Mouse (Mus musculus): Measurements from ENCODE around the gene Morn1. TPM values are rescaled to one million over a fixed set of nuclear protein-coding genes. Genes with fewer than 3 reads are reported as not detected.

Morn1 gene
- 4.4 and 6.0 TPM in 2 replicates for polyA plus RNA-seq (2016; fragmentation: Nextera tagmentation; extraction: Ambion mirVana)

DNA sequence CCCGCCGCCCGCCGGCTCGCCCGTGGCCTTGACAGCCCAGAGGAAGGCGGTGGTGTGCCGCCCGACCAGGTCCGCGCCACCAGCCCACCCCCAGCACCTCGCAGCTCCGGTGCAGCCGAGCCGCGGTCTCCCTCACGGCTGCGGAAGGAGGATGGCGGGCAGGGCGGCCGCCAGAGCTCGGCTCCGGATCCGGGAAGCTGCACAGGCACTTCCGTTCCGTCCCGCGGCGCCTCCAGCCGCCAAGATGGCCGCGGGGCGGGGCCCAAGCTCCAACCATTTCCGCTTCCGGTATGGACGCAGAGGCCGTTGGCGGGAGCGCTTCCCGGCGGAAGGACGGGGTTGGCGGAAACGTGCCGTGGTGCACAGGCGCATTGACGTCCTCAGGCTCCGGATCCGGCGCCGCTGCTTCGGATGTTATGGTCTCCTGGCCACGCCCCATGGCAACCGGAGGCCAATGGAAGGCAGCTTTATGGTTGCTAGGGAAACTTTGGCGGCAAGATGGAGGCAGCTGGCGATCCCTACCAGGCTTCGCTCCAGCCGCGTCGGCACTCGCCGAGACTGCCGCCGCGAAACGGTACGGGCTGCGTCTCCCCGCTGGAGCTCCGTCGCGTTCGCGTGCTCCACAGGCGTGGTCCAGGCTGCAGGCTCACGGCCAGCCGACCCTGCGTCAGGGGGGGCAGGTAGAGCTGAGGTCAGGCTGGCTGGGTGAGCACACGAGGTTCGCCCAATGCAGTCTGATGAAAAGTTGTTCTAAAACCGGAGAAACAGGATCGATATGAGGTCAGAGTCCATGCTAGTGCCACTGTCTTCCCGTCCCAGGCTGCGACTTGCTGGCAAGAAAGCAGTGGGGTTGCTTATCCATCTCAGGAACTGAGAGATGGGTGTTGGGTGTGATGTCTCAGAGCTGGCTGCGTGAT, at the start of gene Morn1, which contains the start of gene Rer1:
Morn1 (plus strand) TSS at position 470 of the 917 bp plus-strand sequence.
Rer1 (minus strand) TSS at position 275 of the 917 bp plus-strand sequence.
- Histone ChIP-seq H3K36me3 (peaks cover 42% of the 10 kb centered on the region), H3K4me3 (peak within 1 kb of the TSS; percentile 96), H3K27me3 (ENCODE audit: insufficient read depth, poor library complexity, severe bottlenecking) (no peaks in the 10 kb centered on the region), H3K9me3 (no peaks in the 10 kb centered on the region), H3K4me1 (replicated peaks) (peaks cover 37% of the 10 kb centered on the region), H3K27ac (peak within 1 kb of the TSS; percentile 94)
- DNase-seq (ENCODE audit: low spot score), result peak; percentile 100
- WGBS, result under 1% methylated on average over 85 of the region's 85 CpGs

DNA sequence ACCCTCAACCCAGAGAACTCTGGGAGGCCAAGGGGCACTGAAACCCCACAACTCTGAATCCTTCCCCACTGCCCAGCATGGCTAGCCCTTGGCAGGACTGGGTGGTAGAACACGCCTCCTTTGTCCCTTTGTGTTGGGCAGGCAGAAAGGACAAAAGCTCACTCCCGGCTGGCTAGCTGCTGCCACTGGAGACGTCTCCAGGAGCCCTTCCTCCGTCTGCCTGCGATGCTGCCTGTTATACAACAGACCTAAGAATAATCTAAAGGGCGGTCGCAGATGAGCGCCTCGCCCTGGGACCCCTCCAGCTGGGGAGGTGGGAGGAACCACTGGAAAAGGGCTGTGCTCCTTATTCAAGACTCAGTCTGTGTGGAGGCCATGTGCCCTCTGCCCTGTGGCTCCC, 46.2 kb upstream of the Morn1 start:
- DNase-seq (ENCODE audit: low spot score), result peak; percentile 43
- Histone ChIP-seq H3K36me3 (no peaks in the 10 kb centered on the region), H3K4me3 (no peak overlapping the region), H3K4me1 (replicated peaks) (peaks cover 50% of the 10 kb centered on the region), H3K27me3 (ENCODE audit: insufficient read depth, poor library complexity, severe bottlenecking) (peaks cover 87% of the 10 kb centered on the region), H3K27ac (peak overlapping the region; percentile 80), H3K9me3 (no peaks in the 10 kb centered on the region)
- WGBS, result 20% methylated on average over 9 of the region's 9 CpGs

DNA sequence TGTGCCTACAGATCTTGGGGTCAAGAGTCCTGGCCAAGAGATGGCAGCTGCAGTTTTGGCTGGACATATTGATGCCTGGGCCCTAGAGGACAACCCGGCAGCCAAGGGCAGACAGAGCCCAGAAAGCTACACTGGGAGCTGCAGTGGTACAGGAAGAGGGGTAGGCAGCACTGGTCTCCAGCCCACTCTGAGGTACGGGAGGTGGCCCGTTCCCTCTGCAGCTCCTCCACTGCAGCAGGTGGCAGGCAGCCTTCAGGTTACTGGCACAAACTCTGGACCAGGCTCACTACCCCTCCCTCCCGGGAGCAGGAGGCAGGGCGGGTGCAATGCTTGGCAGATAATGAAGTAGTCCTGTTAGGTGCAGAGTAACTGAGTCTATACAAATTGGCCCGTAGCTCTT, 45.7 kb upstream of the Morn1 start:
- no peak for DNase-seq (ENCODE audit: low spot score)
- Histone ChIP-seq H3K27ac (peak overlapping the region; percentile 80), H3K4me3 (no peak overlapping the region), H3K36me3 (no peaks in the 10 kb centered on the region), H3K4me1 (replicated peaks) (peaks cover 48% of the 10 kb centered on the region), H3K9me3 (no peaks in the 10 kb centered on the region), H3K27me3 (ENCODE audit: insufficient read depth, poor library complexity, severe bottlenecking) (peaks cover 87% of the 10 kb centered on the region)
- WGBS, result 57% methylated on average over 6 of the region's 6 CpGs

DNA sequence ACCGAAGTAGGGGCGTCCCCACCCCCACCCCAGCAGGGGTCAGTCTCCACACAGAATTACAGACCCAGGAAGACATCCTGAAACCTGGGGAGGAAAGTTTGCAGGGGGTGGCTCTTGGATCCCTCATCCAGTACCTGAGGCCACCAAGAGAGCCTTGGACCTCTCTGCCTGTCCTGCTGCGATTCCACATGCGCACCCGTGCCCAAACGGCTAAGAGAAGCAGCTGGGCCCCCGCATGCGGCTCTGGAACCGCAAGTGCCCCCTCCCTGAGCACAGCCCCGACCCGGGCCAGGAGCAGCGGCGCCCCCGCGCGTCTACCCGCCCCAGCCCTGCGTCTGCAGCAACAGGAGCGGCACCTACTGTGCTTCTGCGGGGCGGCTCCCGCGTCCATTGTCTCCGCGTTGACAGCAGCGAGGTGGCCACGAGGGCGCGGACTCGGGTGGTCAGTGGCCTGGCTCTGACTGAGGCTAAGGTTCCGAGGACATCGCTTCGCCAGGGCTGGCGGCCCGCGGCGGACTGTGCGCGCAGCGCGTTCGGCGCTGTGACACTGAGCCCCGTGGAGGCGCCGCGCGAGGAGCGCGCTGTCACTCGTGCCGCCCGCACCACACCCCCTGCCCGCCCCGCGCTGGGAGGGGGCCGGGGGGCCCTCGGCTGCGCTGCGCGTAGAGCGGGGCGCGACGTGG, 43.6 kb upstream of the Morn1 start:
- Histone ChIP-seq H3K36me3 (no peaks in the 10 kb centered on the region), H3K9me3 (no peaks in the 10 kb centered on the region), H3K4me1 (replicated peaks) (peaks cover 40% of the 10 kb centered on the region), H3K27me3 (ENCODE audit: insufficient read depth, poor library complexity, severe bottlenecking) (peaks cover 80% of the 10 kb centered on the region), H3K27ac (peak overlapping the region; percentile 67), H3K4me3 (peak overlapping the region; percentile 61)
- no peak for DNase-seq (ENCODE audit: low spot score)
- WGBS, result 1% methylated on average over 65 of the region's 65 CpGs

DNA sequence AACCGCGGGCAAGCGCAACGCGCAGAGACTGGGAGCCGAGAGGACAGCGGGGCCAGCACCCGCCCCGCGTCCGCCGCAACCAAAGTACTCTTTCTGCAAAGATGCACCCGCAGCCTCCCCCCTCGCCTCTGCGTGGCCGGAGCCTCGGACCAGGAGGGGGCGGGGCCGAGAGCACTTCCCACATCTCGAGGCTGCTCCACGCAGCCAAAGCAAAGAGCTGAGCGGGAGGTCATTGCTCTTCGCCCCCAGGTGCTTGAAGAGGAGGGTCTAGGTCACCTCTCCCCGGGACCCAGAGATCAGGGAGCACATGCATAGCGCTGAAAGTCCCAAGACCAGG, 43.1 kb upstream of the Morn1 start:
- Histone ChIP-seq H3K27ac (peak overlapping the region; percentile 67), H3K4me3 (peak overlapping the region; percentile 61), H3K4me1 (replicated peaks) (peaks cover 38% of the 10 kb centered on the region), H3K36me3 (no peaks in the 10 kb centered on the region), H3K9me3 (no peaks in the 10 kb centered on the region), H3K27me3 (ENCODE audit: insufficient read depth, poor library complexity, severe bottlenecking) (peaks cover 77% of the 10 kb centered on the region)
- 3% methylated on average over 25 of the region's 25 CpGs for WGBS
- no peak for DNase-seq (ENCODE audit: low spot score)

DNA sequence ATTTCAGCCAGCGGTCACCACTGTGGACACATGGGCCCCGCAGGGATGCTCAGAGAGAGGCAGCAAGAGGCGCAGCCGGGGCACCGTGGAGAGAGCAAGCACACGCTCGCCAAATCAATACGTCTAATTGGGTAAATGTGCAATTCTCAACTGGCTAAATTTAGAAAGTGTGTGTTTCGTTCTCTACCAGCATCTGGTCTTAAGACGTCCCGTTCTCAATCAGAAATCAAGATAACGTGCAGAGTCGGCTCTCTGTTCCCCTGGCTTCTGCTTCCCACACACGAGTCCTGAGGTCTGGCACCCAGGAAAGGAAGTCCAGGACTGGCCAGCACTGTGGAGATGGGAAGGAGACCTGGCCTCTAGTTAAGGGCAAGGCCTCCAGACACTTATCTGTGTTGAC, 39.7 kb upstream of the Morn1 start:
- DNase-seq (ENCODE audit: low spot score), result no peak
- Histone ChIP-seq H3K27me3 (ENCODE audit: insufficient read depth, poor library complexity, severe bottlenecking) (peaks cover 55% of the 10 kb centered on the region), H3K9me3 (no peaks in the 10 kb centered on the region), H3K36me3 (no peaks in the 10 kb centered on the region), H3K4me1 (replicated peaks) (peaks cover 17% of the 10 kb centered on the region), H3K27ac (no peak overlapping the region), H3K4me3 (no peak overlapping the region)
- WGBS, result 87% methylated on average over 14 of the region's 14 CpGs

DNA sequence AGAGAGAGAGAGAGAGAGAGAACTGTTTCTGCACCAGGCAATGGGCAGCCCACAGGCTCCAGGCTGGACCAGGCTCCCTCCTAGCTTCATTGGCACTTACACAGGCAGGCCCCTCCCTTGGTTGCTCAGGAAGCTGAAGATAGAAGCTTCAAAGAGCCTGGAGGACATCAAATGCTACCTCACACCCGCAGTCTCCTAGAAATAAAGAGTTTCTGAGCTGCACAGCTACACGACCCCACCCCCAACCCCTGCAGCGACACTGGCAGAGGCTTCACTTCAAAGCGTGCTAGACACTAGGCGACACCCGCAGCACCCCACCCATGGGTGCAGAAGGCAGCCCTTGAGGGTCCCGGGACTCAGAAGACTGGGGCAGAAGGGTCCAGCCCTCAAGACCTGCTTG, 36.3 kb upstream of the Morn1 start:
- Histone ChIP-seq H3K4me1 (replicated peaks) (0 out of 2 replicates have a peak, but pooled peaks cover 6% of the 10 kb centered on the region), H3K27ac (no peak overlapping the region), H3K27me3 (ENCODE audit: insufficient read depth, poor library complexity, severe bottlenecking) (peaks cover 20% of the 10 kb centered on the region), H3K4me3 (no peak overlapping the region), H3K9me3 (no peaks in the 10 kb centered on the region), H3K36me3 (no peaks in the 10 kb centered on the region)
- 86% methylated on average over 7 of the region's 7 CpGs for WGBS
- no peak for DNase-seq (ENCODE audit: low spot score)

DNA sequence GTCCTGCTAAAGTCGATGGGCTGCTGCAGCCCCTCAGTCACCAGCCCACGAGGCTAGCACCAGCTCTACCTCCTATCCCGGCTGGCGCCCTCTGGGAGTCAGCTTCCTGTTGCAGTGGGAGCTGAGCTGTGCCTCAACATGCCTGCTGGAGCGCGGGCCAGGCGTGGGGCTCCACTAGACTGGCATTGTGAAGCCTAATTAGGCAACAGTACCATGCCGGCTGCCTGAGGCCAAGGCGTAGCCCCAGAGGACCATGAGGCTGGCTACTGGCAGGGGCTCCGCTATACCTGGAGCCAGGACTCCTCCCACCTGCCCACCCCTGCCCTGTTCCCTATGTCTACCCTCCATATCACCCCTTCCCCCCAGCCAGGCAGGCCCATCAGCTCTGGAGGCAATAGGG, 29.7 kb upstream of the Morn1 start, which contains the start of gene Plch2:
Plch2 (minus strand) TSS at position 61 of the 400 bp plus-strand sequence.
- Histone ChIP-seq H3K27ac (peak within 1 kb of the TSS; percentile 64), H3K4me1 (replicated peaks) (peaks cover 43% of the 10 kb centered on the region), H3K9me3 (no peaks in the 10 kb centered on the region), H3K27me3 (ENCODE audit: insufficient read depth, poor library complexity, severe bottlenecking) (peaks cover 18% of the 10 kb centered on the region), H3K4me3 (no peak within 1 kb of the TSS), H3K36me3 (no peaks in the 10 kb centered on the region)
- DNase-seq (ENCODE audit: low spot score), result no peak
- WGBS, result 71% methylated on average over 10 of the region's 10 CpGs

DNA sequence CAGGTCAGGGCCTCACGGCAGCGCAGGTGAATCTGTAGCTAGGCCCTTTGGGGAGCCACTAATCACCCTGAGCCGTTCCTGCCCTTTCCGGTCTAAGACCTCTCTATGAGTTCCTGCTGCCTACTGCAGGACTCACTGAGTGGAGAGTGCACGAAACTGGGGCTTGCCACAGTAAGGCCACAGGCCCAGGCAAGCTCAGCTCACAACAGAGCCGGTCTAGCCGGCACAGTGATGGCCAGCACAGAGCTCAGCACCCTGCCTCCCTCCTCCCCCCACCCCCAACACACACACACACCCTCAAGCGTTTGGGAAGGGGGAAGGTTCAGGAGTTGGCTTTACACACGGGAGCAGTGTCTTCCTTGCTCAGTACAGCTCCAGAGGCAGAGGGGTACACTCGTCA, 28.1 kb upstream of the Morn1 start:
- Histone ChIP-seq H3K27ac (0 out of 2 replicates have a peak overlapping the region, but pooled peaks have one; percentile 50), H3K27me3 (ENCODE audit: insufficient read depth, poor library complexity, severe bottlenecking) (peaks cover 18% of the 10 kb centered on the region), H3K9me3 (no peaks in the 10 kb centered on the region), H3K4me1 (replicated peaks) (peaks cover 49% of the 10 kb centered on the region), H3K4me3 (no peak overlapping the region), H3K36me3 (no peaks in the 10 kb centered on the region)
- WGBS, result 46% methylated on average over 10 of the region's 10 CpGs
- no peak for DNase-seq (ENCODE audit: low spot score)

DNA sequence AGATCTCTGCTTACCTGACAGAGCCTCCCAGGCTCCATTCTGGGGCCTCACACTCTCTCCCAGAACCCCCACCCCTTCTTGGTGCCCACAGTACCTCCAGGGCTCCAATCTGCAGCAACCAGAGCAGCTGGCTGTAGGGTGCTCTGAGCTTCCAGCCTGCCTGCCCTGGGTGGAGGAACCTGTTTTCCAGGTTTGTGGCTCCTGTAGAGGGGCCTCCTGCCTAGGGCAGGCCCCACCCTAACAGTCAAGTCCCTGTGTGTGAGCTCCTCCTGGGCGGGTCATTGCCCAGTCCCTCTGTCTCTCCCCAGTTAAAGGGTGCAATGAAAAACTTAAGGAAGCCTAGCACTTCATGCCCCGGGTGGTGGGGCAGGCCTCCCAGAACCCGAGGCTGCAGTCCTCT, 22.5 kb upstream of the Morn1 start:
- 36% methylated on average over 3 of the region's 3 CpGs for WGBS
- peaks cover 3% of the 10 kb centered on the region; the same call in 1 of the 2 replicates for H3K27me3 ChIP-seq (ENCODE audit: insufficient read depth, poor library complexity, severe bottlenecking)
- no peak for DNase-seq (ENCODE audit: low spot score)
- no peak overlapping the region for H3K4me3 ChIP-seq
- peak overlapping the region; percentile 71 for H3K27ac ChIP-seq
- no peaks in the 10 kb centered on the region for H3K9me3 ChIP-seq
- peaks cover 6% of the 10 kb centered on the region for H3K36me3 ChIP-seq
- H3K4me1 ChIP-seq (replicated peaks), result peaks cover 64% of the 10 kb centered on the region

DNA sequence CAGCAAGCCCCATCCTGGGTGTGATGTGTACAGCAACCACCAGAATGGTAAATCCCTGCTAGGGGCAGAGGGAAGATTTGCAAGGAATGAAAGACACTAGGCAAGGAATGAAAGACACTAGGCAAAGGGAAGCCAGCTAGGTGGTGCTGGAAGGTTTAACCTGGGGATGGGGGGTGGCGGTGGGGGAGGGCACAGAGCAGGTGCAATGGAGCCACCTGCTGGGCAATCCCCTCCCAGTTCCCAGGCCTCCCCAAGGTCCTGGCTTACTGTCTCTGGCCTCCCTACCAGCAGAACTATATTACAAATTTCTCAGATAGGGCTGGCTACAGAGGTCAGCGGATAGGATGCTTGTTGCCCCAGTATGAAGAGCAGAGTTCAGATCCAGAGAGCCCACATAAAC, 21.9 kb upstream of the Morn1 start:
- H3K27ac ChIP-seq, result peak overlapping the region; percentile 71
- DNase-seq (ENCODE audit: low spot score), result no peak
- H3K27me3 ChIP-seq (ENCODE audit: insufficient read depth, poor library complexity, severe bottlenecking), result peaks cover 3% of the 10 kb centered on the region; the same call in 1 of the 2 replicates
- 65% methylated on average over 2 of the region's 2 CpGs for WGBS
- H3K4me3 ChIP-seq, result no peak overlapping the region
- H3K36me3 ChIP-seq, result peaks cover 12% of the 10 kb centered on the region
- H3K9me3 ChIP-seq, result no peaks in the 10 kb centered on the region
- peaks cover 60% of the 10 kb centered on the region for H3K4me1 ChIP-seq (replicated peaks)

DNA sequence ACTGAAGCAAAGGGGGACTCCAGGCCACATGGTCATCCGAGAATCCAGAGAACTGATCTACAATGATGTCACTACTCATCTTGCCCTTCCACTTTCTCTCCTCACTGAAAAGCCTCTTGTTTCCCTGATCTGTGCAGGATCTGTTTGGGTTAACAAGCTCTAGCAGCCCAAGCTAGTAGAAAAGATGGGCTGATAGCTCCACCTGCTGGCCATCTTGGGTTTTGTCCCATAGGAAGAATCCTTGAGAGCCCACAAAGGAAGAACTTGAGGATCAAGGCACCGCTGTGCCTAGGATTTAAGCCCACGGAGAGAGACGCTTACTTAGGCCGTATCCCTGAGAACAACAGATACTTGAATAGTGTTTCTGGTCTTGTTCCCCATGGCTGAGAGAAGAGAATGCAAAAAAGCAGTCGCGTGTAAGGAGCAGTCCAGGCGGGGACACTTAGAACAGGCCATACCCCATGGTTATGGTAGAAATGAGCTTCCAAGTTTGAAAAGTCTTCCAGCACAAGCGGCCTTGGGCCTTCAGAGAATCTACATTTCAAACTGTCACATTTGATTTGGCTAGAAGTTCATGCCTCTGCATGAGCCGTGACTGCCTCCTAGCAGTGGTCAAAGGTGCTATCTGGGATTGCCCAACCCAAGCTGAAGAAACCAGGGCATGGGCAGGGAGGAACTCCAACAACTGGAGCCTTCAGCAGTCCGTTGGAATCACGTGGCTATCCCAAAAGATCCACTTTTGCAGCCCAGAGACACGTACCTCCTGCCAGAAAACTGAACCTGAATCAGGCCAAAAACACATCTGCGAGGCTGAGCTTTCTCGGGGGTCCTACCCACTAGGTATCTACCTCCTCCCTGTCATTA, 20.2 kb upstream of the Morn1 start:
- H3K4me1 ChIP-seq (replicated peaks), result peaks cover 54% of the 10 kb centered on the region
- peaks cover 29% of the 10 kb centered on the region for H3K36me3 ChIP-seq
- H3K27ac ChIP-seq, result peak overlapping the region; percentile 90
- 5% methylated on average over 15 of the region's 15 CpGs for WGBS
- H3K27me3 ChIP-seq (ENCODE audit: insufficient read depth, poor library complexity, severe bottlenecking), result peaks cover 3% of the 10 kb centered on the region; the same call in 1 of the 2 replicates
- H3K9me3 ChIP-seq, result no peaks in the 10 kb centered on the region
- H3K4me3 ChIP-seq, result peak overlapping the region; percentile 79
- peak; percentile 94 for DNase-seq (ENCODE audit: low spot score)

Measured in hindbrain, embryonic 10.5 days (tissue).